Mouse (Mus musculus) MEL (cell line): Measurements from ENCODE around the gene Cuta. TPM values are rescaled to one million over a fixed set of nuclear protein-coding genes. Genes with fewer than 3 reads are reported as not detected.
"Not testable (repeated sequence)": the region's sequence is repeated elsewhere in the genome, so short reads cannot be mapped to it uniquely, and the experiment has no call there.

Experiments
- DNase-seq: peaks from one replicate; pipeline ENCODE4 v3.0.0; 2011; ENCODE audit warnings: low read depth, low spot score
- H3K27ac ChIP-seq: 2 replicates; pipeline ENCODE4 v1.5.1; 2012; ENCODE audit warnings: low read depth, mild to moderate bottlenecking, control low read depth, low read length, moderate library complexity; ENCODE audit not compliant: control insufficient read depth
- H3K27me3 ChIP-seq, 2 experiments: fragments of 150-350 bp in 1 of 2; sonication (generic) in 1 of 2; 2 replicates each; pipeline ENCODE4 v1.6.1; 2012; ENCODE audit warnings: low read length in 2 of 2, mild to moderate bottlenecking in 2 of 2, improper control_type of control experiment in 1 of 2, moderate library complexity in 1 of 2; ENCODE audit not compliant: insufficient read depth in 2 of 2, control insufficient read depth in 1 of 2
- H3K36me3 ChIP-seq, 2 experiments: 2 replicates each; pipeline ENCODE4 v1.6.1; 2012 to 2014; ENCODE audit warnings: low read length in 2 of 2, improper control_type of control experiment in 1 of 2, inconsistent platforms in 1 of 2, mild to moderate bottlenecking in 1 of 2; ENCODE audit not compliant: insufficient read depth in 2 of 2, control insufficient read depth in 1 of 2
- H3K4me1 ChIP-seq, 2 experiments: fragments of 150-350 bp in 1 of 2; sonication (generic) in 1 of 2; 2 replicates each; pipeline ENCODE4 v1.6.1; 2012; ENCODE audit warnings: low read length in 2 of 2, improper control_type of control experiment in 1 of 2, mild to moderate bottlenecking in 1 of 2; ENCODE audit not compliant: insufficient read depth in 2 of 2, control insufficient read depth in 1 of 2
- H3K4me3 ChIP-seq, 2 experiments: fragments of 150-350 bp in 1 of 2; sonication (generic) in 1 of 2; 2 replicates each; pipeline ENCODE4 v1.5.1; 2012; ENCODE audit warnings: low read depth in 2 of 2, low read length in 2 of 2, mild to moderate bottlenecking in 2 of 2, moderate library complexity in 2 of 2, control low read depth in 1 of 2, improper control_type of control experiment in 1 of 2; ENCODE audit not compliant: control insufficient read depth in 1 of 2, insufficient read depth in 1 of 2
- H3K79me2 ChIP-seq: 2 replicates; pipeline ENCODE4 v1.6.1; 2012; ENCODE audit warnings: mild to moderate bottlenecking, low read length, moderate library complexity; ENCODE audit not compliant: control insufficient read depth, poor library complexity, insufficient read depth
- H3K9ac ChIP-seq: 2 replicates; pipeline ENCODE4 v1.6.1; 2012; ENCODE audit warnings: low read depth, mild to moderate bottlenecking, control low read depth, low read length, moderate library complexity; ENCODE audit not compliant: control insufficient read depth, poor library complexity, severe bottlenecking
- H3K9me3 ChIP-seq: fragments of 150-350 bp; sonication (generic); replicated peaks from 2 replicates; pipeline ENCODE4 v1.6.1; 2012; ENCODE audit warnings: mild to moderate bottlenecking, low read length, improper control_type of control experiment, moderate library complexity; ENCODE audit not compliant: insufficient read depth
- CHD2 ChIP-seq: IDR thresholded peaks from 2 replicates; pipeline ENCODE4 v1.6.1; 2011; ENCODE audit warnings: low read length, improper control_type of control experiment
- ETS1 ChIP-seq: IDR thresholded peaks from 2 replicates; pipeline ENCODE4 v1.6.1; 2012; ENCODE audit warnings: low read depth, mild to moderate bottlenecking, inconsistent platforms, low read length, improper control_type of control experiment, moderate library complexity
- GABPA ChIP-seq: IDR thresholded peaks from 2 replicates; pipeline ENCODE4 v1.6.1; 2012; ENCODE audit warnings: low read depth, mild to moderate bottlenecking, inconsistent platforms, low read length, improper control_type of control experiment, moderate library complexity
- MAX ChIP-seq: IDR thresholded peaks from 2 replicates; pipeline ENCODE4 v1.6.1; 2011; ENCODE audit warnings: low read length, improper control_type of control experiment
- MXI1 ChIP-seq: IDR thresholded peaks from 2 replicates; pipeline ENCODE4 v1.6.1; 2011; ENCODE audit warnings: mild to moderate bottlenecking, low read depth, low read length, improper control_type of control experiment
- NRF1 ChIP-seq: IDR thresholded peaks from 2 replicates; pipeline ENCODE4 v1.6.1; 2014; ENCODE audit warnings: low read depth, mild to moderate bottlenecking, inconsistent platforms, low read length, improper control_type of control experiment, moderate library complexity; ENCODE audit not compliant: poor library complexity, insufficient read depth, severe bottlenecking
- POLR2A ChIP-seq, 2 experiments: IDR thresholded peaks; 2 replicates each; pipeline ENCODE4 v1.6.1; 2011 to 2012; ENCODE audit warnings: low read length in 2 of 2, mild to moderate bottlenecking in 2 of 2, control low read depth in 1 of 2, improper control_type of control experiment in 1 of 2, low read depth in 1 of 2, moderate library complexity in 1 of 2; ENCODE audit not compliant: control insufficient read depth in 1 of 2, insufficient read depth in 1 of 2, poor library complexity in 1 of 2
- RAD21 ChIP-seq: IDR thresholded peaks from 2 replicates; pipeline ENCODE4 v1.6.1; 2011; ENCODE audit warnings: mild to moderate bottlenecking, low read depth, low read length, improper control_type of control experiment
- ZC3H11A ChIP-seq: IDR thresholded peaks from 2 replicates; pipeline ENCODE4 v1.6.1; 2012; ENCODE audit warnings: low read depth, mild to moderate bottlenecking, inconsistent platforms, low read length, improper control_type of control experiment
- ZNF384 ChIP-seq: IDR thresholded peaks from 2 replicates; pipeline ENCODE4 v1.6.1; 2012; ENCODE audit warnings: low read depth, mild to moderate bottlenecking, inconsistent platforms, low read length, improper control_type of control experiment
- polyA plus RNA-seq, 2 experiments: library from polyadenylated mRNA; stranded (reverse) in 1 of 2; unstranded in 1 of 2; fragments of >175 nt in 1 of 2; fragments of >200 nt in 1 of 2; gene quantifications; 2 replicates each; pipeline versions ENCODE4 v1.2.1 to v1.2.4; 2012; ENCODE audit warnings: low replicate concordance in 2 of 2, low read depth in 1 of 2; ENCODE audit not compliant: insufficient read length in 2 of 2, insufficient read depth in 1 of 2, missing spikeins in 1 of 2
- total RNA-seq: library from RNA; depleted of rRNA; stranded (reverse); fragments of 300-350 nt; gene quantifications from 2 replicates; pipeline ENCODE4 v1.2.3, GENCODE M21; 2012

Gene Cuta
- total and polyA plus RNA-seq, 3 experiments = 66.8 to 220 TPM; not detected in 1

- not testable (repeated sequence) for H3K9ac ChIP-seq, H3K27ac ChIP-seq, H3K4me1 ChIP-seq, DNase-seq, H3K4me3 ChIP-seq, H3K9me3 ChIP-seq, H3K36me3 ChIP-seq, H3K27me3 ChIP-seq
- peaks cover 26% of the 10 kb centered on the region for H3K79me2 ChIP-seq
These were observed 19.9 kb downstream of the Cuta start for GRCm38 (mm10) chr17:26919516-26919915.

- no peak for TF ChIP-seq GABPA
- TF ChIP-seq NRF1 = no peak
- TF ChIP-seq CHD2 = no peak
- peak; percentile 73 for TF ChIP-seq ZNF384
- no peak for TF ChIP-seq ETS1
- no peak for TF ChIP-seq MAX
- TF ChIP-seq POLR2A (IDR thresholded peaks at IDR 0.05; ENCODE audit: control insufficient read depth in 1 of 2, insufficient read depth in 1 of 2, low read depth in 1 of 2, low read length in 2 of 2, poor library complexity in 1 of 2) = no peak
- TF ChIP-seq ZC3H11A = no peak
- TF ChIP-seq RAD21 = no peak
- H3K27me3 ChIP-seq = no peaks in the 10 kb centered on the region
- H3K9me3 ChIP-seq = no peaks in the 10 kb centered on the region
- no peak overlapping the region for H3K27ac ChIP-seq
- DNase-seq = no peak
- peak overlapping the region; percentile 28 for H3K9ac ChIP-seq
- H3K36me3 ChIP-seq = peaks cover 6 to 8% of the 10 kb centered on the region in 2 experiments
- H3K4me1 ChIP-seq = peaks cover 6 to 7% of the 10 kb centered on the region in 2 experiments; a peak in 3 of 4 replicates
- H3K4me3 ChIP-seq = peak overlapping the region; percentile 53 to 93
- H3K79me2 ChIP-seq = peaks cover 26% of the 10 kb centered on the region
These were observed 21.0 kb downstream of the Cuta start for GRCm38 (mm10) chr17:26918343-26918742.

- not testable (repeated sequence) for H3K4me1 ChIP-seq, H3K9me3 ChIP-seq, H3K36me3 ChIP-seq, H3K27me3 ChIP-seq
- peak; percentile 57 for DNase-seq
- Histone ChIP-seq H3K9ac (peak overlapping the region; percentile 95), H3K27ac (peak overlapping the region; percentile 77)
- 0 out of 2 replicates have a peak, but pooled peaks have one; percentile 2 for TF ChIP-seq MXI1
- TF ChIP-seq, all 39 proteins: peak for 1; not testable (repeated sequence) for 38
- Histone ChIP-seq H3K4me3 (peak overlapping the region; percentile 79 to 93), H3K79me2 (peaks cover 26% of the 10 kb centered on the region)
These were observed 21.8 kb downstream of the Cuta start for GRCm38 (mm10) chr17:26917560-26917959.
